Mouse (Mus musculus): ENCODE measurements around the gene Mtmr6.

Gene Mtmr6

GRCm38 (mm10) chr14:60295531-60295930 lies 30.5 kb downstream of the Mtmr6 start:
- no peak for DNase-seq (ENCODE audit: inconsistent ontology term)

GRCm38 (mm10) chr14:60300224-60300991 lies 35.4 kb downstream of the Mtmr6 start:
- peak; percentile 5 for DNase-seq (ENCODE audit: inconsistent ontology term)

GRCm38 (mm10) chr14:60301024-60301423 lies 36.0 kb downstream of the Mtmr6 start:
- no peak for DNase-seq (ENCODE audit: inconsistent ontology term)

- DNase-seq (ENCODE audit: inconsistent ontology term): no peak
These were observed 37.4 kb downstream of the Mtmr6 start for GRCm38 (mm10) chr14:60302441-60302840.

GRCm38 (mm10) chr14:60304441-60305220 lies 39.6 kb downstream of the Mtmr6 start:
- DNase-seq (ENCODE audit: inconsistent ontology term): peak; percentile 25

GRCm38 (mm10) chr14:60308113-60308512 lies 43.1 kb downstream of the Mtmr6 start:
- DNase-seq (ENCODE audit: inconsistent ontology term): no peak

- no peak for DNase-seq (ENCODE audit: inconsistent ontology term)
These were observed 45.7 kb downstream of the Mtmr6 start for GRCm38 (mm10) chr14:60310691-60311090.

- DNase-seq (ENCODE audit: inconsistent ontology term): no peak
These were observed 54.2 kb downstream of the Mtmr6 start for GRCm38 (mm10) chr14:60319231-60319630.

GRCm38 (mm10) chr14:60320813-60321212 lies 55.8 kb downstream of the Mtmr6 start:
- DNase-seq (ENCODE audit: inconsistent ontology term): no peak

- peak; percentile 9 for DNase-seq (ENCODE audit: inconsistent ontology term)
These were observed 75.0 kb downstream of the Mtmr6 start for GRCm38 (mm10) chr14:60340001-60340400.

GRCm38 (mm10) chr14:60340570-60340969 lies 75.5 kb downstream of the Mtmr6 start:
- DNase-seq (ENCODE audit: inconsistent ontology term): peak; percentile 34

- no peak for DNase-seq (ENCODE audit: inconsistent ontology term)
These were observed 80.4 kb downstream of the Mtmr6 start for GRCm38 (mm10) chr14:60345326-60345876.

Measured in Muller cell, postnatal 12 days (primary cell).